Mouse (Mus musculus) thymus, adult 2 months (tissue): ENCODE results near the gene Hpcal4.

ENCODE experiments used
- CTCF ChIP-seq: fragments of 200-500 bp; IDR thresholded peaks from 2 replicates; pipeline ENCODE4 v1.5.1; 2012; ENCODE audit warnings: mild to moderate bottlenecking, control low read depth, low read length, moderate library complexity, borderline replicate concordance; ENCODE audit not compliant: control insufficient read depth, poor library complexity, insufficient read depth; ENCODE audit errors: extremely low read depth
- POLR2A ChIP-seq: fragments of 200-500 bp; IDR thresholded peaks from 2 replicates; pipeline ENCODE4 v1.6.1; 2012; ENCODE audit warnings: mild to moderate bottlenecking, low read length, control low read depth, moderate library complexity; ENCODE audit not compliant: control insufficient read depth, poor library complexity, insufficient read depth; ENCODE audit errors: extremely low read depth

DNA sequence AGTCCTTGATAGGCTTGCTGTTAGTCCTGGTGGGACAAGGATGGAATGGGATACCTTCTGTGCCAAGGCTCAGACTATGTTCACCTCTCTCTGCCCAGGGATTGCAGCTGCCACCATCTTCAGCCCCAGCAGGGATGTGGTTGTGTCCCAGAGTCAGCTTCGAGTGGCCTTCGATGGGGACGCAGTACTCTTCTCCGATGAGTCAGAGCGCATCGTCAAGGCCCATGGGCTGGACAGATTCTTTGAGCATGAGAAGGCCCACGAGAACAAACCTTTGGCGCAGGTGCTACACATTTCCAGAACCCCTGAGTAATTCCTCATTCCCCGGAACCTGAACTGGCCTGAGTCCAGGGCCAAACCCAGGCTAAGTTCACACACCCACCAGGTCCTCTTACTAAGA, 30.9 kb downstream of the Hpcal4 start:
- TF ChIP-seq CTCF (no peak), POLR2A (no peak)
